In the genomic region with DNA sequence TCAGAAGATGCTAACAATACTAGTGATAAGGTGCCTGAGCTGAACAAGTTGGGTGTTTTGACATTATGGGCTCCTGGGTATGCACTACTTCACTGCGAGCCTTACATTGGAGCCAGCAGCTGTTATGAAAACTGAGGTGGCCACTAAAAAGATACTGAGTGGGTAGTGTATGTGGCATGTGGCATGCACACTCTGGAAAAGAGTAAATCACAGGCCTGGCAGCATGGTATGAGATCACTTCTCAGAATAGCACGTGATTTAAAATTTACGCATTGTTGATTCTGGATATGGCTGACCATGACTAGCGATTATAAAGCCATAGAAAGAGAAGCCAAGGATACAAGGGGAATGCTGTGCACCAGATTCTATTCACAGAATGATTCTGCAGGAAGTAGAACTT, we compare ENCODE assay signal across 17 mouse cellular contexts. TPM values are rescaled to one million over a fixed set of nuclear protein-coding genes. Genes with fewer than 3 reads are reported as not detected.
DNase-seq lines count a peak whose midpoint lies in the region; ATAC-seq and TF ChIP-seq lines count a peak whose summit lies in the region.
"Had no signal": no experiment of that assay in that cellular context is flagged by ENCODE, and none has a peak within 500 bp of the region (broad histone marks: within the 10 kb centered on the region; RNA-seq: fewer than 3 reads in every experiment).

No protein-coding gene starts in this region.

- intact Hi-C loops in heart, postnatal 10 days (cut with DNase I), result loop anchor here (2.0 to 5.0 kb wide), 3 partner anchors 57 to 464 kb away; a partner anchor contains a TSS

- H3K27ac ChIP-seq in heart, embryonic 12.5 days (ENCODE audit: poor library complexity, severe bottlenecking), result no peak overlapping the region
- peak overlapping the region; percentile 79 for H3K27ac ChIP-seq in heart, postnatal 0 days (ENCODE audit: low read depth)
- H3K27ac ChIP-seq in ES-Bruce4 (ENCODE audit: insufficient read depth, low read length), result peak overlapping the region; percentile 87
- peak overlapping the region; percentile 32; the same call in 1 of the 2 replicates for H3K27ac ChIP-seq in bone marrow macrophage, adult 2 months (ENCODE audit: insufficient read depth, low read depth, low read length)
- H3K27ac ChIP-seq: embryonic facial prominence, embryonic 12.5 days; forebrain, embryonic 15.5 days; hindbrain, embryonic 14.5 days; limb, embryonic 12.5 days; liver, embryonic 15.5 days; midbrain, embryonic 12.5 days; stomach, embryonic 15.5 days had no signal

- TF ChIP-seq EP300 in heart, postnatal 0 days (IDR thresholded peaks at IDR 0.05; ENCODE audit: low read depth), result no peak
- TF ChIP-seq EP300 in ES-Bruce4 (IDR thresholded peaks at IDR 0.05; ENCODE audit: insufficient read depth, low read depth, low read length), result no peak

- no peak overlapping the region for H3K4me3 ChIP-seq in heart, embryonic 12.5 days
- no peak overlapping the region for H3K4me3 ChIP-seq in heart, postnatal 0 days (ENCODE audit: low read depth, low read length)
- no peak overlapping the region for H3K4me3 ChIP-seq in ES-Bruce4 (ENCODE audit: low read depth, low read length)
- H3K4me3 ChIP-seq in bone marrow macrophage, adult 2 months (ENCODE audit: insufficient read depth, low read length), result no peak overlapping the region
- H3K4me3 ChIP-seq: embryonic facial prominence, embryonic 12.5 days; forebrain, embryonic 15.5 days; limb, embryonic 12.5 days; liver, embryonic 15.5 days; megakaryocyte, embryonic 14.5 days; midbrain, embryonic 12.5 days; stomach, embryonic 15.5 days had no signal

- no peak overlapping the region for H3K4me2 ChIP-seq in heart, embryonic 12.5 days
- H3K4me2 ChIP-seq in heart, postnatal 0 days (ENCODE audit: low read depth, low read length), result no peak overlapping the region
- H3K4me2 ChIP-seq: embryonic facial prominence, embryonic 12.5 days; forebrain, embryonic 15.5 days; hindbrain, embryonic 14.5 days; limb, embryonic 12.5 days; liver, embryonic 15.5 days; lung, embryonic 14.5 days; midbrain, embryonic 12.5 days; stomach, embryonic 15.5 days had no signal

- no peak for TF ChIP-seq CTCF in heart, postnatal 0 days (IDR thresholded peaks at IDR 0.05; ENCODE audit: low read depth)
- TF ChIP-seq CTCF in ES-Bruce4 (IDR thresholded peaks at IDR 0.05; ENCODE audit: low read depth, low read length), result no peak
- TF ChIP-seq CTCF in bone marrow macrophage, adult 2 months (IDR thresholded peaks at IDR 0.05; ENCODE audit: low read depth, low read length), result no peak

- peaks cover 13% of the 10 kb centered on the region for H3K4me1 ChIP-seq in heart, embryonic 12.5 days (replicated peaks)
- H3K4me1 ChIP-seq in heart, postnatal 0 days (ENCODE audit: control insufficient read depth, insufficient read depth), result peaks cover 8% of the 10 kb centered on the region; the same call in 1 of the 2 replicates
- H3K4me1 ChIP-seq in ES-Bruce4 (ENCODE audit: control insufficient read depth, insufficient read depth, low read length), result no peaks in the 10 kb centered on the region
- H3K4me1 ChIP-seq in bone marrow macrophage, adult 2 months (ENCODE audit: control insufficient read depth, insufficient read depth, low read length), result peaks cover 31% of the 10 kb centered on the region
- H3K4me1 ChIP-seq: forebrain, embryonic 15.5 days; midbrain, embryonic 12.5 days; stomach, embryonic 15.5 days had no signal

- no peak for ATAC-seq in heart, embryonic 12.5 days (ENCODE audit: insufficient number of reproducible peaks, low FRiP score)
- ATAC-seq in heart, postnatal 0 days (ENCODE audit: insufficient read depth, low read depth), result peak; percentile 63; the same call in 1 of the 2 replicates

- no peaks in the 10 kb centered on the region for H3K36me3 ChIP-seq in heart, embryonic 12.5 days
- no peaks in the 10 kb centered on the region for H3K36me3 ChIP-seq in heart, postnatal 0 days (replicated peaks; ENCODE audit: control insufficient read depth, insufficient read depth, low read length)
- no peaks in the 10 kb centered on the region for H3K36me3 ChIP-seq in ES-Bruce4 (ENCODE audit: control insufficient read depth, insufficient read depth, low read length, poor library complexity, severe bottlenecking)
- H3K36me3 ChIP-seq: embryonic facial prominence, embryonic 12.5 days; forebrain, embryonic 15.5 days; limb, embryonic 12.5 days; liver, embryonic 15.5 days; midbrain, embryonic 12.5 days; stomach, embryonic 15.5 days had no signal

- no peak overlapping the region for H3K9ac ChIP-seq in heart, embryonic 12.5 days
- H3K9ac ChIP-seq in heart, postnatal 0 days (replicated peaks; ENCODE audit: low read depth, low read length), result no peak overlapping the region
- H3K9ac ChIP-seq in ES-Bruce4 (ENCODE audit: low read depth, poor library complexity, severe bottlenecking), result no peak overlapping the region
- H3K9ac ChIP-seq: embryonic facial prominence, embryonic 12.5 days; forebrain, embryonic 15.5 days; hindbrain, embryonic 14.5 days; limb, embryonic 12.5 days; liver, embryonic 15.5 days; lung, embryonic 14.5 days; midbrain, embryonic 12.5 days; stomach, embryonic 15.5 days had no signal

- TF ChIP-seq POLR2A in ES-Bruce4 (IDR thresholded peaks at IDR 0.05; ENCODE audit: insufficient read depth, low read length), result no peak
- no peak for TF ChIP-seq POLR2A in bone marrow macrophage, adult 2 months (IDR thresholded peaks at IDR 0.05; ENCODE audit: borderline replicate concordance, low read depth, low read length)

- 0 out of 2 replicates have a peak, but pooled peaks cover 3% of the 10 kb centered on the region for H3K9me3 ChIP-seq in heart, embryonic 12.5 days (replicated peaks)
- H3K9me3 ChIP-seq in heart, postnatal 0 days (replicated peaks; ENCODE audit: control insufficient read depth, low read length), result no peaks in the 10 kb centered on the region
- H3K9me3 ChIP-seq in ES-Bruce4 (replicated peaks; ENCODE audit: control insufficient read depth, insufficient read depth, low read length, poor library complexity, severe bottlenecking), result no peaks in the 10 kb centered on the region
- H3K9me3 ChIP-seq: embryonic facial prominence, embryonic 12.5 days; forebrain, embryonic 15.5 days; limb, embryonic 12.5 days; liver, embryonic 15.5 days; megakaryocyte, embryonic 14.5 days; midbrain, embryonic 12.5 days; stomach, embryonic 15.5 days had no signal

- DNase-seq in heart, adult 11 months, result peak; percentile 81
- peak; percentile 36 for DNase-seq in heart, postnatal 0 days (ENCODE audit: low spot score)
- no peak for DNase-seq in heart, postnatal 10 days
- no peak for DNase-seq in B cell, adult 2 months
- DNase-seq in left cerebral cortex, adult 9 months (ENCODE audit: low spot score in 2 of 2), result no peak

- 62% methylated on average over 4 of the region's 4 CpGs for WGBS in heart, embryonic 12.5 days
- 25% methylated on average over 4 of the region's 4 CpGs for WGBS in heart, postnatal 0 days

- H3K27me3 ChIP-seq in heart, embryonic 12.5 days (replicated peaks), result no peaks in the 10 kb centered on the region
- H3K27me3 ChIP-seq in heart, postnatal 0 days (ENCODE audit: control insufficient read depth, insufficient read depth, low read length), result no peaks in the 10 kb centered on the region
- H3K27me3 ChIP-seq in ES-Bruce4 (ENCODE audit: control insufficient read depth, insufficient read depth, low read length, poor library complexity, severe bottlenecking), result no peaks in the 10 kb centered on the region
- H3K27me3 ChIP-seq: embryonic facial prominence, embryonic 12.5 days; forebrain, embryonic 15.5 days; limb, embryonic 12.5 days; liver, embryonic 15.5 days; megakaryocyte, embryonic 14.5 days; midbrain, embryonic 12.5 days; stomach, embryonic 15.5 days had no signal

RNA-seq across cellular contexts. Expression of a gene that starts 20.7 kb away (rescaled TPM):
- 27.8 and 28.6 TPM in 2 replicates for polyA plus RNA-seq in heart, embryonic 12.5 days (2016; fragmentation: Nextera tagmentation; extraction: Ambion mirVana)
- 68.2 and 108 TPM in 2 replicates for total RNA-seq in heart, postnatal 0 days (2014; rRNA removed; ENCODE audit: low replicate concordance)
- 44.5 and 48.3 TPM in 2 replicates for polyA plus RNA-seq in heart, postnatal 0 days (2015; fragmentation: Nextera tagmentation; extraction: Ambion mirVana)
- total RNA-seq in heart, postnatal 10 days (2021), result 100 to 1,000 TPM in 1 of 2 experiments, 10 to 100 TPM in 1; 52.8 to 110 TPM
- polyA plus RNA-seq in ES-Bruce4 (2011; ENCODE audit: insufficient read depth, insufficient read length, low read depth, missing spikeins), result 16.2 and 19.9 TPM in 2 replicates
- 238 and 242 TPM in 2 replicates for polyA plus RNA-seq in bone marrow macrophage, adult 2 months (2012; ENCODE audit: insufficient read depth, insufficient read length, missing spikeins)

RNA-seq across cellular contexts. Expression of a gene that starts 20.8 kb away (rescaled TPM):
- 19.3 and 21.8 TPM in 2 replicates for polyA plus RNA-seq in heart, embryonic 12.5 days (2016; fragmentation: Nextera tagmentation; extraction: Ambion mirVana)
- total RNA-seq in heart, postnatal 0 days (2014; rRNA removed; ENCODE audit: low replicate concordance), result 4.9 and 15.0 TPM in 2 replicates
- polyA plus RNA-seq in heart, postnatal 0 days (2015; fragmentation: Nextera tagmentation; extraction: Ambion mirVana), result 7.1 and 9.2 TPM in 2 replicates
- 1 to 10 TPM; 4.4 to 6.2 TPM for total RNA-seq in heart, postnatal 10 days (2021)
- 42.6 and 44.9 TPM in 2 replicates for polyA plus RNA-seq in ES-Bruce4 (2011; ENCODE audit: insufficient read depth, insufficient read length, low read depth, missing spikeins)
- 11.8 and 14.5 TPM in 2 replicates for polyA plus RNA-seq in bone marrow macrophage, adult 2 months (2012; ENCODE audit: insufficient read depth, insufficient read length, missing spikeins)

Comparison
In these comparisons a context has a peak if more than half of its experiments do, and no peak if none do; other contexts are left out.
1. DNase-seq: peak in heart, adult 11 months (single experiment) and heart, postnatal 0 days (single experiment); none in heart, postnatal 10 days (0 of 2), B cell, adult 2 months (0 of 2) and left cerebral cortex, adult 9 months (0 of 2).